Mouse (Mus musculus) intestine, postnatal 0 days (tissue): ENCODE measurements around the gene Dlst. TPM values are rescaled to one million over a fixed set of nuclear protein-coding genes. Genes with fewer than 3 reads are reported as not detected.
A peak's percentile ranks its signal among the peaks of the same experiment; 100 is the strongest.

Experiments
- ATAC-seq: fragments of 200-750 bp; cut with Nextera tagmentation; 2 replicates; pipeline ENCODE4 v1.8.0; 2017; ENCODE audit warnings: mild to moderate bottlenecking, moderate TSS enrichment, moderate library complexity
- H3K27ac ChIP-seq: fragments of 300-500 bp; sonication (generic); 2 replicates; pipeline ENCODE4 v1.5.1; 2014; ENCODE audit warnings: mild to moderate bottlenecking, low read depth, low read length, moderate library complexity
- H3K27me3 ChIP-seq: fragments of 300-500 bp; sonication (generic); replicated peaks from 2 replicates; pipeline ENCODE4 v1.6.1; 2014; ENCODE audit warnings: low read length, mixed read lengths; ENCODE audit not compliant: control insufficient read depth, insufficient read depth
- H3K36me3 ChIP-seq: fragments of 300-500 bp; sonication (generic); 2 replicates; pipeline ENCODE4 v1.6.1; 2014; ENCODE audit warnings: mild to moderate bottlenecking, moderate library complexity; ENCODE audit not compliant: control insufficient read depth, insufficient read depth
- H3K4me1 ChIP-seq: fragments of 300-500 bp; sonication (generic); replicated peaks from 2 replicates; pipeline ENCODE4 v1.6.1; 2014; ENCODE audit warnings: antibody characterized with exemption, low read length, mixed read lengths; ENCODE audit not compliant: control insufficient read depth, insufficient read depth
- H3K4me2 ChIP-seq: fragments of 300-500 bp; sonication (generic); replicated peaks from 2 replicates; pipeline ENCODE4 v1.6.1; 2014; ENCODE audit warnings: low read depth, mild to moderate bottlenecking, moderate library complexity
- H3K4me3 ChIP-seq: fragments of 300-500 bp; sonication (generic); 2 replicates; pipeline ENCODE4 v1.5.1; 2014; ENCODE audit warnings: low read depth, low read length
- H3K9ac ChIP-seq: fragments of 300-500 bp; sonication (generic); 2 replicates; pipeline ENCODE4 v1.6.1; 2014; ENCODE audit warnings: mild to moderate bottlenecking, low read depth, low read length
- H3K9me3 ChIP-seq: fragments of 300-500 bp; sonication (generic); 2 replicates; pipeline ENCODE4 v1.6.1; 2016; ENCODE audit warnings: mixed run types; ENCODE audit not compliant: control insufficient read depth
- CTCF ChIP-seq: sonication (generic); IDR thresholded peaks from 2 replicates; pipeline ENCODE4 v1.5.1; 2016; ENCODE audit warnings: low read depth, mild to moderate bottlenecking, control low read depth, antibody characterized with exemption, moderate library complexity
- WGBS: fragments of 180-500 bp; shearing (Covaris S2); extraction: QIAGEN DNeasy Blood & Tissue Kit; methylation state at CpG from one replicate; pipeline ENCODE4 v1.1.7; 2014; 5-methylcytosine and 5-hydroxymethylcytosine counted together
- polyA plus RNA-seq: library from polyadenylated mRNA; unstranded; fragments of >200 nt; fragmentation: Nextera tagmentation; extraction: Ambion mirVana; gene quantifications from 2 replicates; pipeline ENCODE4 v1.2.1, GENCODE M21; 2015

Gene Dlst
- polyA plus RNA-seq, 1 experiment from 2014 or later: 119 TPM

GRCm38 (mm10) chr12:85123108-85123530 lies 12.5 kb downstream of the Dlst start:
- no peaks in the 10 kb centered on the region for H3K9me3 ChIP-seq
- no peak for ATAC-seq
- no peak overlapping the region for H3K9ac ChIP-seq
- H3K36me3 ChIP-seq: peaks cover 61% of the 10 kb centered on the region
- no peak overlapping the region for H3K4me2 ChIP-seq
- 94% methylated on average over 9 of the region's 9 CpGs for WGBS
- H3K4me3 ChIP-seq: no peak overlapping the region
- no peak for TF ChIP-seq CTCF
- no peaks in the 10 kb centered on the region for H3K27me3 ChIP-seq
- no peak overlapping the region for H3K27ac ChIP-seq
- H3K4me1 ChIP-seq: 0 out of 2 replicates have a peak, but pooled peaks cover 3% of the 10 kb centered on the region

- no peak overlapping the region for H3K4me3 ChIP-seq
- H3K27me3 ChIP-seq: no peaks in the 10 kb centered on the region
- 0 out of 2 replicates have a peak, but pooled peaks cover 3% of the 10 kb centered on the region for H3K4me1 ChIP-seq
- no peak overlapping the region for H3K9ac ChIP-seq
- no peak for TF ChIP-seq CTCF
- peaks cover 61% of the 10 kb centered on the region for H3K36me3 ChIP-seq
- no peak for ATAC-seq
- H3K27ac ChIP-seq: no peak overlapping the region
- no peak overlapping the region for H3K4me2 ChIP-seq
- WGBS: 89% methylated on average over 11 of the region's 11 CpGs
- no peaks in the 10 kb centered on the region for H3K9me3 ChIP-seq
Observed at GRCm38 (mm10) chr12:85123645-85124044, 13.0 kb downstream of the Dlst start.

GRCm38 (mm10) chr12:85124751-85125150 lies 14.1 kb downstream of the Dlst start:
- Histone ChIP-seq H3K4me3 (no peak overlapping the region), H3K27ac (no peak overlapping the region), H3K27me3 (no peaks in the 10 kb centered on the region), H3K9me3 (no peaks in the 10 kb centered on the region), H3K4me1 (0 out of 2 replicates have a peak, but pooled peaks cover 3% of the 10 kb centered on the region), H3K36me3 (peaks cover 58% of the 10 kb centered on the region), H3K9ac (no peak overlapping the region), H3K4me2 (no peak overlapping the region)
- TF ChIP-seq CTCF: no peak
- WGBS: 96% methylated on average over 5 of the region's 5 CpGs
- no peak for ATAC-seq

- H3K9ac ChIP-seq: no peak overlapping the region
- WGBS: 63% methylated on average over 8 of the region's 8 CpGs
- peaks cover 65% of the 10 kb centered on the region for H3K36me3 ChIP-seq
- no peak overlapping the region for H3K4me3 ChIP-seq
- H3K27me3 ChIP-seq: no peaks in the 10 kb centered on the region
- no peak for TF ChIP-seq CTCF
- 0 out of 2 replicates have a peak, but pooled peaks cover 3% of the 10 kb centered on the region for H3K4me1 ChIP-seq
- H3K9me3 ChIP-seq: no peaks in the 10 kb centered on the region
- H3K4me2 ChIP-seq: no peak overlapping the region
- ATAC-seq: peak; percentile 84
- H3K27ac ChIP-seq: peak overlapping the region; percentile 28; the same call in 1 of the 2 replicates
Observed at GRCm38 (mm10) chr12:85126986-85127603, 16.5 kb downstream of the Dlst start.

- Histone ChIP-seq H3K36me3 (peaks cover 65% of the 10 kb centered on the region), H3K27me3 (no peaks in the 10 kb centered on the region), H3K9me3 (no peaks in the 10 kb centered on the region), H3K4me1 (0 out of 2 replicates have a peak, but pooled peaks cover 3% of the 10 kb centered on the region), H3K4me2 (no peak overlapping the region), H3K27ac (0 out of 2 replicates have a peak overlapping the region, but pooled peaks have one; percentile 15), H3K9ac (no peak overlapping the region), H3K4me3 (no peak overlapping the region)
- WGBS: 91% methylated on average over 9 of the region's 9 CpGs
- ATAC-seq: no peak
- TF ChIP-seq CTCF: no peak
Observed at GRCm38 (mm10) chr12:85129426-85129978, 18.9 kb downstream of the Dlst start.

- peaks cover 61% of the 10 kb centered on the region for H3K36me3 ChIP-seq
- 92% methylated on average over 6 of the region's 6 CpGs for WGBS
- no peak overlapping the region for H3K9ac ChIP-seq
Observed at GRCm38 (mm10) chr12:85131361-85131760, 20.7 kb downstream of the Dlst start.

More at GRCm38 (mm10) chr12:85131361-85131760, 20.7 kb downstream of the Dlst start:
- no peak for TF ChIP-seq CTCF
- no peaks in the 10 kb centered on the region for H3K9me3 ChIP-seq
- H3K4me3 ChIP-seq: no peak overlapping the region
- 0 out of 2 replicates have a peak, but pooled peaks cover 1% of the 10 kb centered on the region for H3K4me1 ChIP-seq
- ATAC-seq: no peak
- no peak overlapping the region for H3K27ac ChIP-seq
- no peaks in the 10 kb centered on the region for H3K27me3 ChIP-seq
- H3K4me2 ChIP-seq: no peak overlapping the region
